Mouse (Mus musculus): ENCODE measurements around the gene Olfr1099.

The Olfr1099 gene

GRCm38 (mm10) chr2:86960593-86960992 is at the start of gene Olfr1099:
Gene Olfr1099 (minus strand): TSS chr2:86960693.
- DNase-seq: no peak

GRCm38 (mm10) chr2:86998098-86998497 is 37.6 kb upstream of the Olfr1099 start, which contains the start of gene Olfr1102:
Gene Olfr1102 (plus strand): TSS chr2:86998398.
- DNase-seq: no peak

GRCm38 (mm10) chr2:86991121-86991520 is 30.6 kb upstream of the Olfr1099 start, which contains the start of gene Olfr1101:
Gene Olfr1101 (minus strand): TSS chr2:86991221.
- no peak for DNase-seq

GRCm38 (mm10) chr2:86979854-86980253 is 19.4 kb upstream of the Olfr1099 start, which contains the start of gene Olfr1100:
Gene Olfr1100 (minus strand): TSS chr2:86979954.
- DNase-seq: no peak

GRCm38 (mm10) chr2:86926557-86926956 is 33.9 kb downstream of the Olfr1099 start:
- DNase-seq: no peak

- DNase-seq: no peak
Observed at GRCm38 (mm10) chr2:86924445-86924844, 36.0 kb downstream of the Olfr1099 start, which contains the start of gene Olfr1098. Gene Olfr1098 (minus strand): TSS chr2:86924545.

- DNase-seq: no peak
Observed at GRCm38 (mm10) chr2:86905647-86906046, 54.8 kb downstream of the Olfr1099 start.

All from retina, postnatal 1 day (tissue).